In the genomic region with DNA sequence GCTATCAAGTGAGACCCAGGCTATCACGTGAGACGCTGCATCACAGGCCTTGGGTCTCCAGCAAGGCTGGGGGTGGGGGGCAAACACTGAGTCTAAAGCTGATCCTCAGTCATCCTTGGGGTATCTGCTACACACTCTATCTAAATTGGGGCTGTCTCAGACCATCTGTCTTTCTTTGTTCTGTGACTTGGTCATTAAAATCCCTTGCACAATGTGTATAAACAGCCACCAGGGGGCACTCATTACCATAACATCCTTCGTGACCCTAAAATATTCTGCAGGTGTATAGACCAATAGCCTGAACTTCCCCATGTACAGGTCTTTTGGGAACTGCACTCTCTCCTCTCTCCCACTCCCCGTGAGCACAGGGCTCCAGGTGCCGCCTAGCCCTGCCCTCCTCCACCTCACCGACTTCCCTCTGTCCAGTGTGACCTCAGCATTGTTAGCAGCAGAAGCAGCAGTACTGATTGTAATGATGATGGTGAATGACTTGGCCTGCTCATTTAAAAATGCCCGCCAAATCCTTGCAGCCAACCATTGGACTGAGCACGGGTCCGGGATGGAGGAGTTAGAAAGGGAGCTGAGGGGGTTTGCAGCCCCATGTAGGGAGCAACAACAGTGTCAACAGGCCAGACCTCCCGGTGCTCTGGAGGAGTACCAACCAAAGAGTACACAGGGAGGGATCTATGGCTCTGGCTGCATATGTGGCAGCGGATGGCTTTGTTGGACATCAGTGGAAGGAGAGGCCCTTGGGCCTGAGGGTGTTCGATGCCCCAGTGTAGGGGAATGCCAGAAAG, we compare ENCODE assay signal across 9 mouse cellular contexts. TPM values are rescaled to one million over a fixed set of nuclear protein-coding genes. Genes with fewer than 3 reads are reported as not detected.
DNase-seq lines count a peak whose midpoint lies in the region; ATAC-seq and TF ChIP-seq lines count a peak whose summit lies in the region.
"Had no signal": no experiment of that assay in that cellular context is flagged by ENCODE, and none has a peak within 500 bp of the region (broad histone marks: within the 10 kb centered on the region; RNA-seq: fewer than 3 reads in every experiment).

No protein-coding gene starts in this region.

- no peak overlapping the region for H3K4me3 ChIP-seq in cortical plate, adult 2 months (ENCODE audit: insufficient read depth, low read length)
- no peak overlapping the region for H3K4me3 ChIP-seq in intestine, embryonic 15.5 days (replicated peaks)
- 0 out of 2 replicates have a peak overlapping the region, but pooled peaks have one; percentile 21 for H3K4me3 ChIP-seq in limb, embryonic 10.5 days
- H3K4me3 ChIP-seq in midbrain, embryonic 11.5 days (ENCODE audit: low read depth, low read length): no peak overlapping the region
- H3K4me3 ChIP-seq: liver, embryonic 15.5 days had no signal

- no peak overlapping the region for H3K27ac ChIP-seq in cortical plate, adult 2 months (ENCODE audit: insufficient read depth, low read length)
- 0 out of 2 replicates have a peak overlapping the region, but pooled peaks have one; percentile 14 for H3K27ac ChIP-seq in intestine, embryonic 15.5 days
- H3K27ac ChIP-seq in limb, embryonic 10.5 days: peak overlapping the region; percentile 78
- no peak overlapping the region for H3K27ac ChIP-seq in midbrain, embryonic 11.5 days (ENCODE audit: low read depth, low read length)
- H3K27ac ChIP-seq: liver, embryonic 15.5 days had no signal

- no peaks in the 10 kb centered on the region for H3K36me3 ChIP-seq in intestine, embryonic 15.5 days
- H3K36me3 ChIP-seq in limb, embryonic 10.5 days: no peaks in the 10 kb centered on the region
- H3K36me3 ChIP-seq in midbrain, embryonic 11.5 days (ENCODE audit: control insufficient read depth, insufficient read depth, low read length): no peaks in the 10 kb centered on the region
- H3K36me3 ChIP-seq: liver, embryonic 15.5 days had no signal

- WGBS in intestine, embryonic 15.5 days: 48% methylated on average over 12 of the region's 12 CpGs
- 47% methylated on average over 12 of the region's 12 CpGs for WGBS in limb, embryonic 10.5 days
- WGBS in midbrain, embryonic 11.5 days: 40% methylated on average over 12 of the region's 12 CpGs

- H3K9ac ChIP-seq in intestine, embryonic 15.5 days: no peak overlapping the region
- peak overlapping the region; percentile 25; the same call in 1 of the 2 replicates for H3K9ac ChIP-seq in midbrain, embryonic 11.5 days (ENCODE audit: low read length)
- H3K9ac ChIP-seq: liver, embryonic 15.5 days had no signal

- ATAC-seq in intestine, embryonic 15.5 days: peak; percentile 58
- ATAC-seq in midbrain, embryonic 11.5 days (ENCODE audit: low FRiP score): peak; percentile 86

- H3K4me1 ChIP-seq in cortical plate, adult 2 months (ENCODE audit: control insufficient read depth, insufficient read depth, low read length): no peaks in the 10 kb centered on the region
- H3K4me1 ChIP-seq in intestine, embryonic 15.5 days (replicated peaks): 0 out of 2 replicates have a peak, but pooled peaks cover 2% of the 10 kb centered on the region
- H3K4me1 ChIP-seq in limb, embryonic 10.5 days: 0 out of 2 replicates have a peak, but pooled peaks cover 4% of the 10 kb centered on the region
- no peaks in the 10 kb centered on the region for H3K4me1 ChIP-seq in midbrain, embryonic 11.5 days (ENCODE audit: control insufficient read depth, insufficient read depth, low read length)

- H3K4me2 ChIP-seq in intestine, embryonic 15.5 days (replicated peaks): no peak overlapping the region
- H3K4me2 ChIP-seq in midbrain, embryonic 11.5 days: 0 out of 2 replicates have a peak overlapping the region, but pooled peaks have one; percentile 11
- H3K4me2 ChIP-seq: liver, embryonic 15.5 days had no signal

- peak; percentile 52 to 82 for DNase-seq in spleen, adult 18-20 months
- no peak for DNase-seq in spleen, adult 12 weeks (ENCODE audit: low spot score)
- peak; percentile 30 for DNase-seq in gastrocnemius, postnatal 25 days
- peak; percentile 69 for DNase-seq in limb, embryonic 10.5 days (ENCODE audit: low spot score)
- DNase-seq in midbrain, embryonic 11.5 days (ENCODE audit: low spot score, missing footprints): peak; percentile 92
- peak; percentile 76 to 83 for DNase-seq in spleen, postnatal 36 days (ENCODE audit: low spot score in 2 of 2)

- TF ChIP-seq POLR2A in cortical plate, adult 2 months (IDR thresholded peaks at IDR 0.05; ENCODE audit: extremely low read depth, insufficient read depth, low read length): no peak

- peak; percentile 38; the same call in 1 of the 2 replicates for TF ChIP-seq CTCF in cortical plate, adult 2 months (IDR thresholded peaks at IDR 0.05; ENCODE audit: extremely low read depth, insufficient read depth, low read length)

- H3K27me3 ChIP-seq in intestine, embryonic 15.5 days (replicated peaks): no peaks in the 10 kb centered on the region
- H3K27me3 ChIP-seq in limb, embryonic 10.5 days (ENCODE audit: low read depth, poor library complexity, severe bottlenecking): no peaks in the 10 kb centered on the region
- no peaks in the 10 kb centered on the region for H3K27me3 ChIP-seq in midbrain, embryonic 11.5 days (ENCODE audit: control insufficient read depth, insufficient read depth, low read length)
- H3K27me3 ChIP-seq: liver, embryonic 15.5 days had no signal

- H3K9me3 ChIP-seq in intestine, embryonic 15.5 days: no peaks in the 10 kb centered on the region
- no peaks in the 10 kb centered on the region for H3K9me3 ChIP-seq in limb, embryonic 10.5 days (replicated peaks)
- H3K9me3 ChIP-seq in midbrain, embryonic 11.5 days (ENCODE audit: control insufficient read depth, low read length): no peaks in the 10 kb centered on the region
- H3K9me3 ChIP-seq: liver, embryonic 15.5 days had no signal

RNA-seq across cellular contexts. Expression of gene Klrb1b, which starts 28.1 kb away (rescaled TPM):
- polyA plus RNA-seq in cortical plate, adult 2 months (2012; rRNA removed): not detected in 2 replicates
- not detected for total RNA-seq in gastrocnemius, postnatal 25 days (2021)
- polyA plus RNA-seq in intestine, embryonic 15.5 days (2015; fragmentation: Nextera tagmentation; extraction: Ambion mirVana): 1.2 TPM in 2 replicates
- not detected in 2 replicates for polyA plus RNA-seq in limb, embryonic 10.5 days (2016; fragmentation: Nextera tagmentation; extraction: Ambion mirVana)
- polyA plus RNA-seq in midbrain, embryonic 11.5 days (2014; fragmentation: Nextera tagmentation; extraction: Ambion mirVana): not detected in 2 replicates

RNA-seq across cellular contexts. Expression of gene Gm44511, which starts 28.1 kb away (rescaled TPM):
- not detected in 2 replicates for polyA plus RNA-seq in cortical plate, adult 2 months (2012; rRNA removed)
- total RNA-seq in gastrocnemius, postnatal 25 days (2021): not detected
- not detected in 2 replicates for polyA plus RNA-seq in intestine, embryonic 15.5 days (2015; fragmentation: Nextera tagmentation; extraction: Ambion mirVana)
- polyA plus RNA-seq in limb, embryonic 10.5 days (2016; fragmentation: Nextera tagmentation; extraction: Ambion mirVana): not detected in 2 replicates
- not detected in 2 replicates for polyA plus RNA-seq in midbrain, embryonic 11.5 days (2014; fragmentation: Nextera tagmentation; extraction: Ambion mirVana)
- polyA plus RNA-seq: liver, embryonic 15.5 days had no signal

RNA-seq across cellular contexts. Expression of gene Clec2i, which starts 33.2 kb away (rescaled TPM):
- 0.08 TPM in 1 of 2 replicates, not detected in the other for polyA plus RNA-seq in cortical plate, adult 2 months (2012; rRNA removed)
- not detected for total RNA-seq in gastrocnemius, postnatal 25 days (2021)
- 0.19 and 0.21 TPM in 2 replicates for polyA plus RNA-seq in intestine, embryonic 15.5 days (2015; fragmentation: Nextera tagmentation; extraction: Ambion mirVana)
- not detected in 2 replicates for polyA plus RNA-seq in limb, embryonic 10.5 days (2016; fragmentation: Nextera tagmentation; extraction: Ambion mirVana)
- not detected in 2 replicates for polyA plus RNA-seq in midbrain, embryonic 11.5 days (2014; fragmentation: Nextera tagmentation; extraction: Ambion mirVana)

RNA-seq across cellular contexts. Expression of gene BC035044, which starts 36.7 kb away (rescaled TPM):
- polyA plus RNA-seq in cortical plate, adult 2 months (2012; rRNA removed): 2.0 and 2.2 TPM in 2 replicates
- under 1 TPM in 1 of 2 experiments, not detected in 1; 0.27 TPM for total RNA-seq in gastrocnemius, postnatal 25 days (2021)
- 1.7 and 1.9 TPM in 2 replicates for polyA plus RNA-seq in intestine, embryonic 15.5 days (2015; fragmentation: Nextera tagmentation; extraction: Ambion mirVana)
- polyA plus RNA-seq in limb, embryonic 10.5 days (2016; fragmentation: Nextera tagmentation; extraction: Ambion mirVana): 0.59 and 0.62 TPM in 2 replicates
- polyA plus RNA-seq in midbrain, embryonic 11.5 days (2014; fragmentation: Nextera tagmentation; extraction: Ambion mirVana): 0.67 and 0.90 TPM in 2 replicates

Comparison
In these comparisons a context has a peak if more than half of its experiments do, and no peak if none do; other contexts are left out.
1. H3K27ac ChIP-seq: peak in intestine, embryonic 15.5 days (single experiment) and limb, embryonic 10.5 days (single experiment); none in cortical plate, adult 2 months (single experiment) and midbrain, embryonic 11.5 days (single experiment).